In the genomic region with DNA sequence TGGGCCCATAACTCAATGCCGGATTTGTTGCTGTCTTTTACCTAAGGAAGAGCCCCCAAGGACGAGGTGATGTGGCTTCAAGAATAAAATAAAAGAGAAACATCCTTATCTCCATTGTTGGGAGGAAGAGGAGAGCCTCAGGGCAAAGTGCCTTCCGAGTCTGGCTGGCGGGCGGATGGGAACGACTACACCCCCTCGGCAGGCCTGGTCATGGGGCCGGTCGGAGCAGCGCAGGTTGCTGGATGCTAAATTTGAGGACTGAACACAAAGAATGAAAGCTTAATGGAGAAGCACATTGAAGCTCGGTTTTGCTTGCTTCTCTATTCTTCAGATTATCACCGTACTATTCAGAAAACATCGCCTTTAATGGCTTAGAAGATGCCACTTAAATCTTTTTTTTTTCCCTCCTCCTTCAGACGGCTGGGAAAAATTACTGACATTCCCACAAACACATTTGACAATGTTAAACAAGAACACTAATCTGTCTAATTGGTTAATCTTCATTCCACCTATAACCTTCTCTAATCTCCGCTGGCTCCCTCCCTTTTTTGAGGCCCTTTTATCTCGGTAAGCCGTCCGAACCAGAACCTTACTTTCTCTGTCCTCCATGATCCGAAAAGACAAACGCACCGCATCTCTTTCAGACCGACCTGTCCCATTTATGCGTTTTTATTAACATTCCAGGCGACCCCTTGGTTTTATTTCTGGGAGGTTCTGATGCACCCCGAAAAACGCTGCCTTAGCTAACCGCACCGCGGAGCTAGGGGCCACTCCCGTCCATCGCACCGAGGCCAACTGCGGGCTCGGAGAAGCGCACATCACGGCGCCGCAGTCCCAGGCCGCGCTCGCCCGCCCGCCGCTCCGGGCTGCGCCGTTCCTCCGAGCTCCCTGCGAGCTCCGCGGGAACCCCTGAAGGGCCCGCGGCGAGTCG, we compare ENCODE assay signal across 8 mouse cellular contexts. TPM values are rescaled to one million over a fixed set of nuclear protein-coding genes. Genes with fewer than 3 reads are reported as not detected.
DNase-seq lines count a peak whose midpoint lies in the region; ATAC-seq and TF ChIP-seq lines count a peak whose summit lies in the region.

No protein-coding gene starts in this region.

- H3K27me3 ChIP-seq in MEL (ENCODE audit: control insufficient read depth in 1 of 2, insufficient read depth in 2 of 2, low read length in 2 of 2), result no peaks in the 10 kb centered on the region
- no peaks in the 10 kb centered on the region for H3K27me3 ChIP-seq in stomach, postnatal 0 days (ENCODE audit: control insufficient read depth, insufficient read depth, low read length)

- TF ChIP-seq POLR2A in MEL (IDR thresholded peaks at IDR 0.05; ENCODE audit: control insufficient read depth in 1 of 2, insufficient read depth in 1 of 2, low read depth in 1 of 2, low read length in 2 of 2, poor library complexity in 1 of 2), result no peak

- peak; percentile 49 for ATAC-seq in megakaryocyte-erythroid progenitor cell, adult 5-6 weeks (replicated peaks; ENCODE audit: low FRiP score, low TSS enrichment, poor library complexity, severe bottlenecking)
- ATAC-seq in stomach, postnatal 0 days (ENCODE audit: low FRiP score, low TSS enrichment), result peak; percentile 75

- peak overlapping the region; percentile 87 to 96 for H3K4me3 ChIP-seq in MEL (ENCODE audit: control insufficient read depth in 1 of 2, insufficient read depth in 1 of 2, low read depth in 2 of 2, low read length in 2 of 2)
- H3K4me3 ChIP-seq in stomach, postnatal 0 days (ENCODE audit: low read depth, low read length), result peak overlapping the region; percentile 86

- H3K9ac ChIP-seq in MEL (ENCODE audit: control insufficient read depth, low read depth, low read length, poor library complexity, severe bottlenecking), result peak overlapping the region; percentile 94
- H3K9ac ChIP-seq in stomach, postnatal 0 days (ENCODE audit: low read length), result peak overlapping the region; percentile 97

- TF ChIP-seq CTCF in MEL (IDR thresholded peaks at IDR 0.05 in 2 of 3, conservative IDR thresholded peaks at IDR 0.05 in 1 of 3; ENCODE audit: control insufficient read depth in 1 of 3, insufficient read depth in 1 of 3, low read depth in 2 of 3, low read length in 3 of 3, poor library complexity in 1 of 3, severe bottlenecking in 1 of 3), result no peak
- TF ChIP-seq CTCF in stomach, postnatal 0 days (IDR thresholded peaks at IDR 0.05; ENCODE audit: low read depth), result no peak

- H3K27ac ChIP-seq in MEL (ENCODE audit: control insufficient read depth, low read depth, low read length), result peak overlapping the region; percentile 57
- peak overlapping the region; percentile 99 for H3K27ac ChIP-seq in stomach, postnatal 0 days (replicated peaks)

- H3K4me2 ChIP-seq in stomach, postnatal 0 days (replicated peaks; ENCODE audit: low read depth), result peak overlapping the region; percentile 77

- DNase-seq in heart, adult 8-10 months (ENCODE audit: low spot score), result peak; percentile 30
- DNase-seq in heart, postnatal 36 days, result no peak
- peak; percentile 57 for DNase-seq in MEL (ENCODE audit: low read depth, low spot score)
- DNase-seq in cerebellum, postnatal 14 days, result peak; percentile 46 to 67
- DNase-seq in forelimb bud, embryonic 11.5 days (ENCODE audit: low read depth, low spot score), result peak; percentile 31
- peak; percentile 10 for DNase-seq in kidney, postnatal 14 days
- peak; percentile 45 for DNase-seq in stomach, postnatal 0 days (ENCODE audit: low spot score)

- H3K9me3 ChIP-seq in MEL (replicated peaks; ENCODE audit: insufficient read depth, low read length), result no peaks in the 10 kb centered on the region
- no peaks in the 10 kb centered on the region for H3K9me3 ChIP-seq in stomach, postnatal 0 days (ENCODE audit: control insufficient read depth, low read length)

- WGBS in stomach, postnatal 0 days, result 2% methylated on average over 55 of the region's 55 CpGs

- intact Hi-C loops in heart, postnatal 36 days (cut with DNase I), result loop anchor here (2.0 to 5.0 kb wide), 5 partner anchors 87 to 373 kb away; a partner anchor contains a TSS

- peaks cover 0 to 23% of the 10 kb centered on the region in 2 experiments; a peak in 3 of 4 replicates for H3K36me3 ChIP-seq in MEL (ENCODE audit: control insufficient read depth in 1 of 2, insufficient read depth in 2 of 2, low read length in 2 of 2)
- no peaks in the 10 kb centered on the region for H3K36me3 ChIP-seq in stomach, postnatal 0 days (ENCODE audit: control insufficient read depth, insufficient read depth, low read length)

- H3K79me2 ChIP-seq in MEL (ENCODE audit: control insufficient read depth, insufficient read depth, low read length, poor library complexity), result peaks cover 20% of the 10 kb centered on the region

- no peak for TF ChIP-seq EP300 in MEL (IDR thresholded peaks at IDR 0.05; ENCODE audit: low read depth in 1 of 2, low read length in 2 of 2)
- no peak for TF ChIP-seq EP300 in stomach, postnatal 0 days (optimal IDR thresholded peaks at IDR 0.05)

- peaks cover 10 to 11% of the 10 kb centered on the region in 2 experiments for H3K4me1 ChIP-seq in MEL (ENCODE audit: control insufficient read depth in 1 of 2, insufficient read depth in 2 of 2, low read length in 2 of 2)
- no peaks in the 10 kb centered on the region for H3K4me1 ChIP-seq in stomach, postnatal 0 days (replicated peaks; ENCODE audit: control insufficient read depth, insufficient read depth)

- no peak for TF ChIP-seq RAD21 in MEL (IDR thresholded peaks at IDR 0.05; ENCODE audit: low read depth, low read length)

TF ChIP-seq in MEL, 35 proteins besides CTCF, POLR2A, EP300 and RAD21:
- no peak for TF ChIP-seq TAL1 (IDR thresholded peaks at IDR 0.05; ENCODE audit: low read length)
- 0 out of 2 replicates have a peak, but pooled peaks have one; percentile 3 for TF ChIP-seq TCF12 (IDR thresholded peaks at IDR 0.05; ENCODE audit: low read depth, low read length)
- TF ChIP-seq TBP (IDR thresholded peaks at IDR 0.05; ENCODE audit: low read depth, low read length), result no peak
- TF ChIP-seq MAX (IDR thresholded peaks at IDR 0.05; ENCODE audit: low read length), result peak; percentile 22; the same call in 1 of the 2 replicates

RNA-seq across cellular contexts. Expression of a gene that starts 0.7 kb away (rescaled TPM):
- 10 to 100 TPM; 35.4 to 40.8 (median 39.8) TPM for total RNA-seq in heart, adult 8-10 months (2022)
- total RNA-seq in heart, postnatal 36 days (2021), result 10 to 100 TPM; 41.6 to 42.5 TPM
- 32.6 and 35.4 TPM in 2 replicates for total RNA-seq in MEL (2012; rRNA removed)
- 10 to 100 TPM in 1 of 2 experiments, not detected in 1; 42.9 TPM for polyA plus RNA-seq in MEL (2012; ENCODE audit: insufficient read depth in 1 of 2, insufficient read length in 2 of 2, low read depth in 1 of 2, low replicate concordance in 2 of 2, missing spikeins in 1 of 2)
- total RNA-seq in megakaryocyte-erythroid progenitor cell, adult 5-6 weeks (2014; fragmentation: Nextera tagmentation), result 37.2 and 51.3 TPM in 2 replicates
- 43.5 and 48.0 TPM in 2 replicates for total RNA-seq in megakaryocyte-erythroid progenitor cell, adult 5-6 weeks (2017)
- polyA plus RNA-seq in stomach, postnatal 0 days (2015; fragmentation: Nextera tagmentation; extraction: Ambion mirVana), result 35.1 TPM in 2 replicates

RNA-seq across cellular contexts. Expression of a gene that starts 32.3 kb away (rescaled TPM):
- total RNA-seq in heart, adult 8-10 months (2022), result 1 to 10 TPM; 1.8 to 2.6 (median 1.9) TPM
- 1 to 10 TPM; 1.1 to 1.9 TPM for total RNA-seq in heart, postnatal 36 days (2021)
- 0.12 TPM in 1 of 2 replicates, not detected in the other for total RNA-seq in MEL (2012; rRNA removed)
- polyA plus RNA-seq in MEL (2012; ENCODE audit: insufficient read depth in 1 of 2, insufficient read length in 2 of 2, low read depth in 1 of 2, low replicate concordance in 2 of 2, missing spikeins in 1 of 2), result under 1 TPM in 1 of 2 experiments, not detected in 1; 0.11 TPM
- total RNA-seq in megakaryocyte-erythroid progenitor cell, adult 5-6 weeks (2014; fragmentation: Nextera tagmentation), result 4.0 TPM in 1 of 2 replicates, not detected in the other
- total RNA-seq in megakaryocyte-erythroid progenitor cell, adult 5-6 weeks (2017), result not detected in 2 replicates
- 0.05 and 0.12 TPM in 2 replicates for polyA plus RNA-seq in stomach, postnatal 0 days (2015; fragmentation: Nextera tagmentation; extraction: Ambion mirVana)

RNA-seq across cellular contexts. Expression of a gene that starts 47.7 kb away (rescaled TPM):
- total RNA-seq in heart, adult 8-10 months (2022), result 100 to 1,000 TPM in 3 of 4 experiments, 10 to 100 TPM in 1; 92.6 to 118 (median 111) TPM
- 10 to 100 TPM; 89.1 to 92.1 TPM for total RNA-seq in heart, postnatal 36 days (2021)
- total RNA-seq in MEL (2012; rRNA removed), result not detected in 2 replicates
- polyA plus RNA-seq in MEL (2012; ENCODE audit: insufficient read depth in 1 of 2, insufficient read length in 2 of 2, low read depth in 1 of 2, low replicate concordance in 2 of 2, missing spikeins in 1 of 2), result not detected
- not detected in 2 replicates for total RNA-seq in megakaryocyte-erythroid progenitor cell, adult 5-6 weeks (2014; fragmentation: Nextera tagmentation)
- 0.14 TPM in 1 of 2 replicates, not detected in the other for total RNA-seq in megakaryocyte-erythroid progenitor cell, adult 5-6 weeks (2017)
- polyA plus RNA-seq in stomach, postnatal 0 days (2015; fragmentation: Nextera tagmentation; extraction: Ambion mirVana), result 1.7 and 2.8 TPM in 2 replicates

Comparison
In these comparisons a context has a peak if more than half of its experiments do, and no peak if none do; other contexts are left out.
1. DNase-seq: peak in heart, adult 8-10 months (single experiment), MEL (single experiment), cerebellum, postnatal 14 days (2 of 2), forelimb bud, embryonic 11.5 days (single experiment), kidney, postnatal 14 days (single experiment) and stomach, postnatal 0 days (single experiment); none in heart, postnatal 36 days (0 of 2).
2. RNA of a gene that starts 47.7 kb away (total RNA-seq): 92.6 to 118 TPM in heart, adult 8-10 months and 89.1 to 92.1 TPM in heart, postnatal 36 days; 0.14 TPM in megakaryocyte-erythroid progenitor cell, adult 5-6 weeks and not detected in MEL; every median in the first group is over 10 times any median in the second.